Mouse (Mus musculus): ENCODE results near the gene Zkscan1.
"Not testable (repeated sequence)": the region's sequence is repeated elsewhere in the genome, so short reads cannot be mapped to it uniquely, and the experiment has no call there.

Gene Zkscan1

DNA sequence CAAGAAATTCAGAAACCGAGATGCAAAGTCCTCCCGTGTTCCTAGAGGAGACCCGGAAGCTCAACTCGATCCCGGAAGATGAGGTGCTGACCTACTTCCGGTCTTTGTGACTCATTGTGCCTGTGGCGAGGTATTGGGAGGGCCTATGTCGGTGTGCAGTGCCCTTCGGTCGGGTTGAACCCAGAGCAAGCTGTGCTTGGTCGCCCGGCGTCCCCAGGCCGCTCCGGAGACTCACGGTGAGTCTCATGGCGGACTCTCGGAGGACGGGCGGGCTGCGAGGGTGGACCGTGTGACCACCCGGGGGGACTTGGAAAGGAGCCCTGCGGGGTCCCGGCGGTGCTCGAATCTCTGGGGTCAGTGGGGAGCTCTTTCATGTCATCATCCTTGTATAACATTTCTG lies at the start of gene Zkscan1:
Gene Zkscan1, plus strand, starts transcription at position 89 of the 400 bp plus-strand sequence.
- DNase-seq (ENCODE audit: low spot score), result peak; percentile 95

DNA sequence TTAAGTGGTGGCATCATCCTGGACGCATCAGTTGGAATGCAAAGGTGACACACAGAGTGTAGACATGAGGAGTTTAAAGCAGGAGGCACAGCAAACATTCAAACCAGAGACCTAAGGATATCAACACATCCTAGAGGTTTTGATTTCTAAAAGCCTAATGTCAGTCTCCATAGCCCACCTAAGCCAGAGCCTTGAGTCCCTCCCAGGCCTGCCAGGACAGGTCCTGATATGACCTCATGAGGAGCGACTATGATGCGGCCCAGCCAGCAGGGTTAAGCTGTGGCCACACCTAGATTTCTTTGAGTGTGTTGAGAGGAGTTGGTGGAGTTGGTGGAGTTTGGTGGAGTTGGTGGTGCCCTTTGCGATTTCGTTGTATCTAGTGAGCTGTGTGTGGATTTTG lies 32.0 kb upstream of the Zkscan1 start, which contains the start of gene Smok3c:
Gene Smok3c, plus strand, starts transcription at position 301 of the 400 bp plus-strand sequence.
- not testable (repeated sequence) for DNase-seq (ENCODE audit: low spot score)

DNA sequence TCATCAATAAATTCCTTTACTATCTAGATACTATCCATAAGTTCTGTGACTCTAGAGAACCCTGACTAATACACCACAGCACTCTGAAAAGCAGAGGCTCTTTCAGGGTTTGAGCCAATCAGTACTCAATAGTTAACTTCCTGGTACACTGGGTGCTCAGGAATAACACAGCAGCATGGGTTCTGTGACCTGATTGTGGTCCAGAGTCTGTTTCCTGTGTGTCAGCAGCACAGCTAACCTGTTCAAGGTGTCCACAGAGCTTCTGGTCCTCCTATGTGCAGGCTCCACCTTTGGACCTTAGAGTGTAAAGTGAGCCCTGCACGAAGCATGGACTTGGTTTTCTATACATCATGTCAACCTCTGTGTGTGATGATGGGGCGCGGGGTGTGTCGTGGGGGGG lies 11.1 kb upstream of the Zkscan1 start:
- DNase-seq (ENCODE audit: low spot score), result no peak

DNA sequence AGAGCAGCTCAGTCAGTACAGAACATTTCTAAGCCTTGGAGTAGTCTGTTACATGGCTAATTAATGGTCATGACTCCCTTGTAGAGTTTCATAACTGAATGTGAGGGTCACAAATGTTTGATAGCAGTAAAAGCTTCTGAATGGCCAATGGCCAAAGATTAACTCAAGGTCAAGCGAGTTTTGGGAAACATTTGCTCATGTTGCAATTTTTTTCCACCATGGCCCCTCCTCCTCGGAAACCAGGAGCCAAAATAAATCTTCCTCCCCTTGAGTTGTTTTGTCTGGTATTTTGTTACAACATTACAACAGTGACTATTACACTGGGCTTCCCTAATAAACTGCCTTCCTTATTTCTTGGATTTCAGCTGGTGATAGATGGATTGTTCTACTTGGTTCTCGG lies 9.2 kb upstream of the Zkscan1 start:
- DNase-seq (ENCODE audit: low spot score), result no peak

DNA sequence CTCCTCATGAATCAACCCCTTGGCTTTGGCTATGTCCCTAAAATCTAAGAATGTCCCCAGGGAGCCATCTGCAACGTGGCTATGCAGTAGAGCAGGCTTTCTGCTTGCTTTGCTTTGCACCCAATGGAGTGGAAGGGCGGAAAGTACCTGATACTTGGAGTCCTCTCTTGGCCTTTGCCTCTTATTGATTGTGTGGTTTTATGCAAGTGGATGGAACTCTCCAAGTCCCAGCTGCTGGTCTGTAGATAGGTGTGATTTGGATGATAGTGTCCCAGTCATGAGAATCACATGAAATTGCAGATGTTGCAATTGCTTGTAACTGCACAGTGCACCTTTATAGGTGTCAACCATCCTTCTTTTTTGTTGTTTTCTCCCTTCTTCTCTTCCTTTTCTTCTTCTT lies 8.7 kb upstream of the Zkscan1 start:
- DNase-seq (ENCODE audit: low spot score), result no peak

DNA sequence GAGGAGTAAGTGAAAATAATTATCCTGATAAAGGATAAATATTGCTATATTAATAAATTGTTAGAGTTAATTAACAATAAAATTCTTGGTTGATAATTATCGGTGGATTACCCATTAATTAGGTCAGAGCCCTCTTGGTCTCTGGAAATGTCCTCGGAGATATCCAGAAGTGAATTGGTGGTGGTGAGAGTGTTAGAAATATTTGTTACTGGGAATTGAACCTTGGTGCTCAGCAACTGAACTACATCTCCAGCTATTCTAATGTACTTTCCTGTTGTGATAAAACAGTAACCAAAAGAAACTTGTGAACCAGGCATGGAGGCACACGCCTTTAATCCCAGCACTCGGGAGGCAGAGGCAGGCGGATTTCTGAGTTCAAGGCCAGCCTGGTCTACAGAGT lies 4.4 kb upstream of the Zkscan1 start:
- no peak for DNase-seq (ENCODE audit: low spot score)

DNA sequence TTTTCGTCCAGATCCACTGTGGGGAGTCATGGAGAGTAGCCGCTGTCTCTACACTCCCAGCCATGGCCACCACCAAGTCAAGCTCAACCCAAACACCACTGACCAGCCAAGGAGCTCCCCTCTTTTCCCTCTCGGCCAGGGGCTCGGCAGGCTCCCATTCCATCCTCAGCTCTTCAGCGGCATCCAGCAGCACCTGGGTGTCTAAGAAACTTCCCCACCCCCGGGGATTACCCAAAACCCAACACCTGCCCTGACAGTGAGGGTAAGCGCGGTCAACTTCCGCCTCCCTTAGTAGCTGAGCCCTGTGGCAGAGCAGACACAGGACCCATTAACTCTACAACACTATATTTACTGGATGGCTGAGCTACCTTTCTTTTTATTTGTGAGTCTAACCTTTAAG lies 3.4 kb upstream of the Zkscan1 start:
- no peak for DNase-seq (ENCODE audit: low spot score)

DNA sequence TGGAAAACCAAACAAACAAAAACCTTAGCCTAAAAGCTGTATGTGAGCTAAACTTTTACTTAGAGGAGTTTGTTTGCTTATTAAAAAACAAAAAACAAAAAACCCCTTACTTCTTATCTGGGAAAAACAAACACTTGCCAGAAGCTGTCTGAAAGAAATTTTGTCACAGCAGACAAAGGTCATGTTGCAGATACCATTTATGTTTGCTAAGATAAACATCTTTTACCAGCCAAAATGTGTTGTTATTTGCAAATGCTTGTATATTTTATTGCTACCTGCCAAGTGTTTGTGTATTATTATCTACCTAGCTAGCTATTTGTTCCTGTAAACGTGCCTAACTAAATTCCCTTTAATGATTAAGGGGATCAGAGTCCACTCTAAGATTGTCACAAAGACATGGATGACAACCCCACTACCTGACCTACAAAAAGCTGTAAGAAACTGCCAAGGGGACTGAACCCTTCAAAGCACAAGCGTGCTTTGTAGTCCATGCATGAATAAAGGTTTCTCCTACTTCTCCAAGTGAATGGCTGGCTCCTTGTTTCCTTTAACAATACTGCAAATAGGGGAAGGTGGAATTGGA lies 1.5 kb upstream of the Zkscan1 start:
- no peak for DNase-seq (ENCODE audit: low spot score)

DNA sequence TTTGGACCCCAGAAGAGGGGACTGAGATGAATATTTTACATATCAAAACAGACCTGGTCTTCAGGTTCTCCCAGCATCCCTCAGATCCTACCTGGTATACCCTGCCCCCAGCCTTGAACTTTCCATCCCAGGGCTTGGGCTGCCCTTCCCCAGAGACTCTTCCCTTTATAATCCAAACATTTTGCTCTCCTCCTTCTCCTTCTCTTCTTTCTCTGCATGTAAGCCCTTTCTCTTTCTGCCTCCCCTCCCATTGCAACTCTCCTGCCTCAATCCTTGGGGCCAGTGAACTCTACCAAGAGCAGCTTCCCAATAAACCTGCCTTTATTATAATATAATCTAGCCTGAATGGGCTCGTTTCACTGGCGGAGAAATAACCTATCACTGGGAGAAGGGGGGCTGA lies 948 bp upstream of the Zkscan1 start:
- no peak for DNase-seq (ENCODE audit: low spot score)

DNA sequence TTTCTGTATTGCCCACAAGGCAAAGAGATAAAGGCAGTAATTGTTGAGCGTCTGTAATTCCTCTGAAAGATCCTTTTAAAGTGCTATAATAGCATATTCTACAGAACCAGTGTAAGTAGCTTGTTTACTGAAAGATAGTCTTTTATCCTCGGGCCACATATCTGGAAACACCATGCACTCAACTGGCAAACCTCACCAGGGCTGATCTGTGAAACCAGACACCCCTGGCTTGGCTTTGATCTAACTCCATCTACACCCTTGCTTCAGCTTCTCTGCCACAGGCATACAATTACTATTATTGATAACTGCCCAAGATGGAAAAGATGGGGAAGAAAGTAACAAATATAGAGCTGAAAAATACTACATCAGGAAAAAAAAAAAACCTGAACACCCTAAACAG lies 377 bp upstream of the Zkscan1 start:
- peak; percentile 17 for DNase-seq (ENCODE audit: low spot score)

DNA sequence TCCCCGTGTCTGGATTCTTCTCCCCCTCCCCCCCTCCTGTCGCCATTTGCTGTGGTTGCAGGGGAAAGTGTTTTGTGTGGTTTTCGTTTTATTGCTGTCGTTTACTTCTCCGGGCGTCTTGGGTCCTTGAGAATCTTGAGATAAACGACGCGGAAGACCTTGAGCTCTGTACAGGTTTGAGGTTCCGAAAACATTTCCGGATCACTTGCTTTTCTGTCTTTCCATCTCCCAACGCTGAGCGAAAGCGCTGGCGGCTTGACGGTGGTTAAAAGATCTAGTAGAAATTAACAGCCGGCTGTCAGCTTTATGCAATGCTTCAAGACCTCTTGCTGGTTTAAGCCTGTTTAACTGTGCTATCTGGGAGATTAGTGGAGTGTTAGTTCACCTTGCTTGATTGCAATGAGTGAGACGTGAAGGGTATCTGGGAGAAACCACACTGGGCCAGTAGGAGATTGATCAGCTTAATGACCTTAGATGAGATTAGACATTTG lies 582 bp downstream of the Zkscan1 start:
- peak; percentile 47 for DNase-seq (ENCODE audit: low spot score)

DNA sequence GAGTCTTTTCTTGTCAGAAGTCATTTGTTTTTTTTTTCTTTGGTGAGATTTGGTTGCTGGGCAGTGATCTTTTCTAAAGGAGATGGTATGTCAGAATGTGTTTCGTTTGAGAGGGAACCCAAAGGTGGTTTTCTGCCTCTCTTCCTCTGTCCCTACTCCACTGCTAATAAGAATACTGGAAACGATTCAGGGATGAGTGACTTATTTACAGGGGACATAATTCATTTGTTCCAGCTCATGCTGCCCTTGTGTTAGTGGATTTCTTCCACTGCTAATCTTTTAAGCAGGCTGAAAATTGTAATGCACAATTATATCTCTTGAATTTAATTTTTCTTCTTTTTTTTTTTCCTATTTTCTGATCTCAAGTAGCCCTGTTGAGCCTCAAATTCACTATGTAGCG lies 2.0 kb downstream of the Zkscan1 start:
- DNase-seq (ENCODE audit: low spot score), result no peak

DNA sequence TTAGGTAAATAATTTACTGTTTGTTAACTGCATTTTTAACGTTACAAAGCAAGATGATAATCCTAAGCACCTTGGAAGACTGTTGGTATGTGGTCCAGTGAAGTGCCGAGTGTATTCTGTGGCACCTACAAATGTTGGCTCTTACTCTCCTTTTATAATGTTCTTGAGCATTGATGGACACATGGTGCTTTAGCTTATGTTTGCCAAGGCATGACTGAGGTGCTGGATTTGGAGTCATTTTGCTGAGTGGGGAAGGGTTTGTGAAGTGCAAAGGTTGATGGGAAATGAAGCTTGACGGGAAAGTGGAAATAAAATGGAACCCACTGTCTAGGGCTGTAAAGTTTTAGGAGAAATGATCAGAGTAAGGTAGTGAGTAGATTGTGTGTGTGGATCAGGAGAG lies 3.5 kb downstream of the Zkscan1 start:
- no peak for DNase-seq (ENCODE audit: low spot score)

DNA sequence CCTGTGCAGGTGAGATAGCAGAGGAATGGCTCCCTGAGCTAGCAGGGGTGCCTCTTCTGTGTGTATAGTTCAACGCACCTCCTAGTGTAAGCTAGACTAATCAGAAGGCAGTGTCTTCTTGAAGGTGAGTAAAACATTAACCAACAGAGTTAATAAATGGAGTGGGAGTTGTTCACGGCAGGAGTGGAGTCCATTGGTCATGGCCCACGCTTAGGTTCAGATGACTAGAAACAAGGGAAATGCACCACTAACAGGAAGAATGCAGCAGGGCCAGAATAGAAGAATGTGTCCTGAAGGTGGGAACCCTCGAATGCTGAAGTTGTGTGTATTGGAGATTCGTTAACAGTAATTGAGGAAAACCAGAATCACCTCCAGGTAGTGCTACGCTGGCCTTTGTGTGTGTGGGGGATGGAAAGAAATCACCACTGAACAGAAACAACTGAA lies 4.2 kb downstream of the Zkscan1 start:
- DNase-seq (ENCODE audit: low spot score), result no peak

DNA sequence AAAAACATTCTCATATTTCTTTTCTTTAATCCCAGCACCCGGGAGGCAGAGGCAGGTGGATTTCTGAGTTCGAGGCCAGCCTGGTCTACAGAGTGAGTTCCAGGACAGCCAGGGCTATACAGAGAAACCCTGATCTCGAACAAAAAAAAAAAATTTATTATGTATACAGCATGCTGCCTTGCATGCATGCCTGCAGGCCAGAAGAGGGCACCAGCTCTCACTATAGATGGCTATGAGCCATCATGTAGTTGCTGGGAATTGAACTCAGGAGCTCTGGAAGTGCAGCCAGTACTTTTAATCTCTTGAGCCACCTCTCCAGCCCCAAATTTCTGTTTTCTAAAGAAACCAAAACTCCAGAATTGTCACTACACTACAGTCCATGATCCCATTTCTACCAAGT lies 5.4 kb downstream of the Zkscan1 start:
- DNase-seq (ENCODE audit: low spot score), result peak; percentile 21

DNA sequence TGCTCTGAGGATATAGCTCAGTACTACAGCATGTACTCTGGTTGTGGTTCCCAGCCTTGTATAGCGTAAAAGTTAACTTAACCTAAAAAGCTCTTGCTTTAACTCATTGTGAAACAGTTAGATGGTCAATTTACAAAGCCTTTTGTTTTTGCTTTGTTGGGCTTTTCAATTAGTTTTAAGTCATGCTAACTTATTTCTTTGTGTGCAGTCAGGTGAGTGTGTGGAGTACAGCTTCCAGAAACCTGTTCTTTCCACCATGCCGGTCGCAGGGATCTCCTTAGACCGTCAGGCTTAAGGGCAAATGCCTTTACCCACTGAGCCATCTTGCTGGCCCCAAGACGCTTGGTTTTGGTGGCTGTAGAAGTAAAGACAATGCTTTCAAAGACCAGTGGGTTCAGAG lies 5.9 kb downstream of the Zkscan1 start:
- no peak for DNase-seq (ENCODE audit: low spot score)

DNA sequence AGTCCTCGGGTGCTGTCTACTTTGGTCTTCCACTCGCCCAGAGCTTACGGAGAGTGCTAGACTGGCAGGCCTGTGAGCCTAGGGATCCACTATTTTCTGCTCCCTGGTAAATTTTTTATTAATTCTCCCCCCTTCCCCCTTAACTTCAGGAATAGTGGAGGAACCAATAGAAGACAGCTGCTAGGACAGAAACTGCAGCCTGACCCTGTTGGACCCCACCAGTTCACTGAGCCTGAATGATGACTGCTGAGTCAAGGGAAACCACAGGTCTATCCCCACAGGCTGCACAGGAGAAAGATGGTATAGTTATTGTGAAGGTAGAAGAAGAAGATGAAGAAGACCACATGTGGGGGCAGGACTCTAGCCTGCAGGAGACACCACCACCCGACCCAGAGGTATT lies 7.9 kb downstream of the Zkscan1 start:
- DNase-seq (ENCODE audit: low spot score), result no peak

DNA sequence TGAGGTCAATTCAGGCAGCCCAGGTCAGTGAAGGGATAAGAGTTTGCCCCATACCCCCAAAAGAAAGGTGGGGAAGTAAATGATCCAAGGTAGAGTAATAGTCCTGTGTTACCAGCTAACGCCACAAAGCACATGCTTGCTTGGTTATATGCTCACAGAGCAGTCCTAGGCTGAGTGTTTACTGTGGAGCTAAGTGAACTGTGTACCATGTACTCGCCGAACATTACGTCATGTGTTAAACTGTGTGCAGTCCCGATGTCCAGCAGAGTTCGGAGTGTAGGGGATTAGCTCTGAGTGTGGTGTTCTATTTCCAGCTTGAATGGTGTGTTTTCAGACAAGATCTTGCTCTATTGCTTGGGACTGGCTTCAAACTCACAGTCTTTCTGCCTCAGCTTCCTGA lies 9.6 kb downstream of the Zkscan1 start:
- no peak for DNase-seq (ENCODE audit: low spot score)

DNA sequence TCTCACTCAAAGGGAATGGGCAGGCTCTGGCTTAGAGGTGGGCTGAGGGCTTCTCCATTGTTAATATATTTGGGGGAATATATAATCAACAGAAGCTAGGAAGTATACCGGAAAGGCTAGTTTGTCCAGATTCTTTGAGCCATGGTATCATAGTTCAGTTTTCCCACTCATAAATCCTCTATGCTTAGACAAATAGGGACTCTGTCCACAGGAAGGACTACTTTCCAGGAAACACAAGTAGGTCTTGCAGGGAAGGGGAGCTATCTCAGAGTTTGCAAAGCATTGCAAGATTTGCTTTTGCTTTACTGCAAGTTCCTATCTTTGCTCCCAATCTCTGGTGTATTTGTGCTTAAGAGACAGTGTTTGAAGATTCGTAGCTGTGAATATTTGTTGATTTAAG lies 20.1 kb downstream of the Zkscan1 start:
- no peak for DNase-seq (ENCODE audit: low spot score)

DNA sequence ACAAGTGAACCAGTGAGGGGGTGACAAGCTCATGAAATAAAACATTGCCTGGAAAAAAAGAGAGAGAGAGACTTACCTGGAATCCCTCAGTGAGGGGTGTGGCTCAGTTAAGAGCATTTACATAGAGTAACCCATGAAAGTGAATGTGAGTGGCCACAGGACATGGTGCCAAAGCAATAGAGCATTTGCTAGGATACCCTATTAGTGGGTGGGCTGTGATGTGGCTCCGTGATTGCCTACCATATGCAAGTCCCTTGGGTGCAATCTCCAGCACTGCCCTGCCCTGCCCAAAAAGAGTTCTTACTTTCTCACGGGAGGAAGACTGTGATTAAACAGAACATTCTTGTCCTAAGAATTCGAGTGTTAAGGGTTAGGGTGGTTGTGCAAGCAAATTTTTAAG lies 22.2 kb downstream of the Zkscan1 start:
- no peak for DNase-seq (ENCODE audit: low spot score)

DNA sequence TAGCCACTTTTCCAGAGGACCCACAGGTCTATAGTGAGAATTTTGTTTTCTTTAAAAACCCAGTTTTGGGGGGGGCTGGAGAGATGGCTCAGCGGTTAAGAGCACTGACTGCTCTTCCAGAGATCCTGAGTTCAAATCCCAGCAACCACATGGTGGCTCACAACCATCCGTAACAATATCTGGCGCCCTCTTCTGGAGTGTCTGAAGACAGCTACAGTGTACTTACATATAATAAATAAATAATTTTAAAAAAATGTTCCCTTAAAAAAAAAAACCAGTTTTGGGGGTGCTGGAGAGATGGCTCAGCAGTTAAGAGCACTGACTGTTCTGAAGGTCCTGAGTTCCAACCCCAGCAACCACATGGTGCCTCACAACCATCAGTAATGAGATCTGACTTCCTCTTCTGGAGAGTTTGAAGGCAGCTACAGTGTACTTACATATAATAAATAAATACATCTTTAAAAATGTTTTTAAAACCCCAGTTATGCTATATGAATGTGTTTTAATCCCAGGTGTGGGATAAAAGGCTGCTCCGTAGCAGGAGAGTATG lies 25.0 kb downstream of the Zkscan1 start:
- DNase-seq (ENCODE audit: low spot score), result not testable (repeated sequence)

DNA sequence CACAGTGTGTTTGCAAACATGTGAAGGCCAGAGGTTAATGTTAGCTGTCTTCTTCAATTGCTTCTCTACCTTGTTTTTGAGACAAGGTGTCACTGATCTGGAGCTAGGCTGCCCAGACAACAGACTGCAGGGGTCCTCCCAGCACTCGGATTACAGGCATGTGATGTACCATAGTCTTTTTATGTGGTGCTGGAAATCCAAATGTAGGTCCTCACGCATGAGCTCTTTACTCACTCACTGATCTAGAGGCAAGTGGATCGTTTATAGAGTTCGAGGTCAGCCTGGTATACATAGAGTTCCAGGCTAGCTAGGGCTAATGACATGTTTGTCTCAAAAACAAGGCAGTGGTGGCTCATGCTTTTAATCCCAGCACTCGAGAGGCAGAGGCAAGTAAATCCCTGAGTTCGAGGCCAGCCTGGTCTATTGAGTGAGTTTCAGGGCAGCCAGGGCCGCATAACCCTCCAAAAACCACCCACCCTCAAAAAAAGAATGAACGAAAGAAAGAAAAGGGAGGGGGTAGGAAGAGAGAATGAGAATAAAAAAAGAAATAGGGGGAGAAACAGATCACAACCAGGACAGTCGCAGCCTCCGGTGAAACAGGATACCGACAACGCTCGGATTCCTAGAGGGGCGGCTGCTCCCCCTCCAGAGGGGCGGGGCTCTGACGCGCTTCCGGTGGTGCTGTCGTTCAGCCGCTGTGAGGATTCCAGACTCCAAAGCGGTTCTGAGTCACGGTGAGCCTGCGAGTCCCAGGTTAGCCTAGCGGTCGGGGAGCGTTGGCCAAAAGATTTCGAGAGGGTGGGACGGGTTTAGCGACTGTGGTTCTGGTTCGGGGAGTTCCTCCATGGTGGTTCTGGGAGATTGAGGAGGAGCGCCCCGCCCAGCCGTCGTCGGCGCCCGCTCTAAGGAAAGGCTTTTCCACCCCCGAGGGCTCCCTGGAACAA lies 31.6 kb downstream of the Zkscan1 start, which contains the start of gene Zscan21:
Gene Zscan21, plus strand, starts transcription at position 649 of the 944 bp plus-strand sequence.
- peak; percentile 94 for DNase-seq (ENCODE audit: low spot score)

Data from embryo, embryonic 10.5 days (tissue).